Mouse (Mus musculus): ENCODE data around the gene Dchs2. TPM values are rescaled to one million over a fixed set of nuclear protein-coding genes. Genes with fewer than 3 reads are reported as not detected.

Gene Dchs2
- polyA plus RNA-seq, 2 experiments, result 1.7 to 2.1 TPM

DNA sequence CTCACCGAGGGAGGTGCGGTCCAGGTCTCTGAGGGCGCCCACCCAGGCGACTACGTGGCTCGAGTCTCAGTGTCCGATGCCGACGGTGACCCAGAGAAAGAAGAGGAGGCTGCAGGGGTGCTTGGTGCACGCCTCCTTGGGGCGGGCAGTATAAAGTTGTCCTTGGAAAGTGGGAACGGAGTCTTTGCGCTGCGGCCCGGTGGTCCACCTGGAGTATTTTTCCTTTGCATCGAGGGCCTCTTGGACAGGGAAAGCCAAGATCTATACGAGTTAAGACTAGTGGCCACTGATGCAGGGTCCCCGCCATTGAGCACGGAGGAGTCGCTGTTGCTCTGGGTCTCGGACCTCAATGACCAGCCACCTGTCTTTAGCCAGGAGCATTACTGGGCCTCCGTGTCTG is 1.4 kb downstream of the Dchs2 start:
- Histone ChIP-seq H3K4me2 (replicated peaks; ENCODE audit: low read depth, low read length, severe bottlenecking) (peak overlapping the region; percentile 97), H3K27me3 (ENCODE audit: control insufficient read depth, insufficient read depth, low read length) (peaks cover 61% of the 10 kb centered on the region), H3K4me1 (ENCODE audit: control insufficient read depth, insufficient read depth, low read length) (peaks cover 23% of the 10 kb centered on the region), H3K9ac (ENCODE audit: low read depth, low read length, severe bottlenecking) (0 out of 2 replicates have a peak overlapping the region, but pooled peaks have one; percentile 43), H3K4me3 (replicated peaks; ENCODE audit: low read length) (peak overlapping the region; percentile 49), H3K9me3 (ENCODE audit: control insufficient read depth, low read length) (no peaks in the 10 kb centered on the region), H3K27ac (replicated peaks; ENCODE audit: low read depth, low read length) (no peak overlapping the region), H3K36me3 (ENCODE audit: control insufficient read depth, insufficient read depth, low read length) (no peaks in the 10 kb centered on the region)
- 3% methylated on average over 22 of the region's 22 CpGs for WGBS
- no peak for TF ChIP-seq POLR2A (IDR thresholded peaks at IDR 0.05; ENCODE audit: borderline replicate concordance, extremely low read depth, insufficient read depth, insufficient read length)
- ATAC-seq (ENCODE audit: low FRiP score, low read depth), result no peak
- DNase-seq (ENCODE audit: low spot score), result no peak

DNA sequence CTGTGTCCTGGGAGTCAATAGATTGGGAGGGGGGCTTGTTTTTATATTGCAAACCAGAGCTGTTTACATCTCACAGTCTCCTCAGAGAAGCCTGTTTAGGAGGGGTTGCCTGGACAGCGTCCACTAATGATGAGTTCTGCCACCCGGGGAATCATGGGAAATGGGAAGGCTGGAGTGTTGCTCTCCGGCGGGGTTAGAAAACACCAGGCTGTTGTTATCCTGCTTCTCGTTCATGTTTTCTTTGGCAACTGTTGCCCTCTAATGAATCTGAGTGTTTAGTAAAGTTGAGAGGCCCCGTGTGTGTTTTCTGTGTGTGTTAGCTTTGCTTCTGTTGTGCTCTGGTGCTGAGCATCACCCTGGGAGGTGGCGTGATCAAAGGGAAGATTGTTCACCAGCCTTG is 8.7 kb downstream of the Dchs2 start:
- H3K4me3 ChIP-seq (replicated peaks; ENCODE audit: low read length), result no peak overlapping the region
- H3K27me3 ChIP-seq (ENCODE audit: control insufficient read depth, insufficient read depth, low read length), result no peaks in the 10 kb centered on the region
- 49% methylated on average over 7 of the region's 7 CpGs for WGBS
- DNase-seq (ENCODE audit: low spot score) (no peak), ATAC-seq (ENCODE audit: low FRiP score, low read depth) (no peak)
- H3K4me2 ChIP-seq (replicated peaks; ENCODE audit: low read depth, low read length, severe bottlenecking), result no peak overlapping the region
- 0 out of 2 replicates have a peak, but pooled peaks cover 4% of the 10 kb centered on the region for H3K4me1 ChIP-seq (ENCODE audit: control insufficient read depth, insufficient read depth, low read length)
- TF ChIP-seq POLR2A (IDR thresholded peaks at IDR 0.05; ENCODE audit: borderline replicate concordance, extremely low read depth, insufficient read depth, insufficient read length), result no peak
- no peak overlapping the region for H3K27ac ChIP-seq (replicated peaks; ENCODE audit: low read depth, low read length)
- no peaks in the 10 kb centered on the region for H3K9me3 ChIP-seq (ENCODE audit: control insufficient read depth, low read length)
- H3K9ac ChIP-seq (ENCODE audit: low read depth, low read length, severe bottlenecking), result no peak overlapping the region
- H3K36me3 ChIP-seq (ENCODE audit: control insufficient read depth, insufficient read depth, low read length), result no peaks in the 10 kb centered on the region

DNA sequence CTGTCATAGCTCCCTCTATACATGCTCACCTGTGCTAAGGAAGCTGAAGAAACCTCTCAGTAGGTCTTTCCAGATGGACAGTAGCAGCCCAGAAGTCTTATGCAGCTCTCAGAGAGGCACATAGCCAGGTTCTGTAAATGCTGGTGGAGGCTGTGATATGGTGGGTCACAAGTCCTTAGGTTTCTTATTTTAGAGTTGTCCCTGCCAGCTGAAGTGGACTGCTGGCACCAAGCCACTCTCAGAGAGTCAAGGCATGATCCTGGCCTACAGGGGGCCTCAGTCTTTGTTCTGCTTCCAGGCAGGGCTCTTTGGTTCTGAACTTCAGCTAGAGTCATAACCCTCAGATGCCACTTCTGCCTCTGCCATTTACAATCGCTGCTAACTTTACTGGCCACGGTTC is 11.1 kb downstream of the Dchs2 start:
- 76% methylated on average over 2 of the region's 2 CpGs for WGBS
- Histone ChIP-seq H3K4me3 (replicated peaks; ENCODE audit: low read length) (no peak overlapping the region), H3K27me3 (ENCODE audit: control insufficient read depth, insufficient read depth, low read length) (no peaks in the 10 kb centered on the region), H3K27ac (replicated peaks; ENCODE audit: low read depth, low read length) (no peak overlapping the region), H3K36me3 (ENCODE audit: control insufficient read depth, insufficient read depth, low read length) (no peaks in the 10 kb centered on the region), H3K9ac (ENCODE audit: low read depth, low read length, severe bottlenecking) (no peak overlapping the region), H3K9me3 (ENCODE audit: control insufficient read depth, low read length) (no peaks in the 10 kb centered on the region), H3K4me1 (ENCODE audit: control insufficient read depth, insufficient read depth, low read length) (0 out of 2 replicates have a peak, but pooled peaks cover 4% of the 10 kb centered on the region), H3K4me2 (replicated peaks; ENCODE audit: low read depth, low read length, severe bottlenecking) (no peak overlapping the region)
- ATAC-seq (ENCODE audit: low FRiP score, low read depth) (no peak), DNase-seq (ENCODE audit: low spot score) (no peak)
- no peak for TF ChIP-seq POLR2A (IDR thresholded peaks at IDR 0.05; ENCODE audit: borderline replicate concordance, extremely low read depth, insufficient read depth, insufficient read length)

DNA sequence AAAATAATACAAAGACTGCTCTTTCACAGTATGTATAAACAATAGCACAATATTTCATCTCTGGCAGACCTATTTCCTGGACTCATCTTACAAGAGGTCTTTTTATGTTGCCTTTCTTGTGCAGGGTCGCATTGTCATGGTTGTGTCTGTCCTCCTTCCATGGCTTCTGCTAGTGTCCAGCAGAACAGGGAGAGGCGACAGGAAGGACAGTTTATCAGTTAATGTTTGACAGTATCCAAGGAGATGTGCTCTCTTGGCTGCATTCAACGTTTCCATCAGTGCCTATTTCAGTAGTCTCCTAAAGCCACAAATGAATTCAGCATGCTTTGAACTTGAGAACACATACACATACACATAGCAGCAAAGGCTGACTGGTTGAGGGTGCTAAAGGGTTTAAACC is 17.9 kb downstream of the Dchs2 start:
- no peak for DNase-seq (ENCODE audit: low spot score)

DNA sequence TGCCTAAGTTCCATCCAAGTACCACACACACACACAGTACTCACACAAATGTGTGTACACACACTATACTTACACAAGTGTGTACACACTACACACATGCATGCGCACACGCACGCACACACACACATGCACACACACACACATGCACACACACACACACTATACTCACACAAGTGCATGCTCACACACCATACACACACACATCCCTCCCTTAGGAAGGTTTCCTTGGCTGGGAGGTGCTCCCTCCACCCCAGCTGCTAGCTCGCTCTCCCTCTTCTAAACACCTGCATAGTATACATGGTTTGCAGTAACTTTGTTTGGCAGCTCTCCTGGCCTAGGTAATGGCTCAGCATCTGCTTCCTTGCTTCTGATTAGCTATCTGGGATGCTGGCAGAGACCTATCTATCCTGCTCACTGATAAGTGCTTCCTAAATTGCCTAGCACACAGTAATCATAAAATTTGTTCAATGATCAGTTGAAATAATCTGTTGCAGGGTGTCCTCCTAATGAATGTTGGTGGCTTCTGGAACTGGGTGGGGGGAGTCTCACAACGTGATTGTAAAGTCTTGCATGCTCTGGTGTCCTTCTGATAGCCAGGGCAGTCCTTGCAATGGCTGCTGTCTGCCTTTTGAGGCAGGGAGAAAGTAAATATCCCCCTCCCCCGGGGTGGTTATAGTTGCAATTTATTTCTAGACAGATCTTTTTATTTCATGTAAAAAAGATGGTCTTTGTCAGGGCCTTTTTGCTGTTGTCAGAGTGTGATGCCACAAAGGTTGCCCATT is 19.7 kb downstream of the Dchs2 start:
- Histone ChIP-seq H3K27ac (replicated peaks; ENCODE audit: low read depth, low read length) (no peak overlapping the region), H3K36me3 (ENCODE audit: control insufficient read depth, insufficient read depth, low read length) (no peaks in the 10 kb centered on the region), H3K4me2 (replicated peaks; ENCODE audit: low read depth, low read length, severe bottlenecking) (no peak overlapping the region), H3K27me3 (ENCODE audit: control insufficient read depth, insufficient read depth, low read length) (no peaks in the 10 kb centered on the region), H3K9me3 (ENCODE audit: control insufficient read depth, low read length) (no peaks in the 10 kb centered on the region), H3K9ac (ENCODE audit: low read depth, low read length, severe bottlenecking) (no peak overlapping the region), H3K4me3 (replicated peaks; ENCODE audit: low read length) (no peak overlapping the region), H3K4me1 (ENCODE audit: control insufficient read depth, insufficient read depth, low read length) (no peaks in the 10 kb centered on the region)
- TF ChIP-seq POLR2A (IDR thresholded peaks at IDR 0.05; ENCODE audit: borderline replicate concordance, extremely low read depth, insufficient read depth, insufficient read length), result no peak
- DNase-seq (ENCODE audit: low spot score) (no peak), ATAC-seq (ENCODE audit: low FRiP score, low read depth) (no peak)
- 79% methylated on average over 6 of the region's 6 CpGs for WGBS

More for the DNA sequence above, 17.9 kb downstream of the Dchs2 start:
- no peak for TF ChIP-seq POLR2A (IDR thresholded peaks at IDR 0.05; ENCODE audit: borderline replicate concordance, extremely low read depth, insufficient read depth, insufficient read length)
- 72% methylated on average over 3 of the region's 3 CpGs for WGBS
- Histone ChIP-seq H3K4me2 (replicated peaks; ENCODE audit: low read depth, low read length, severe bottlenecking) (no peak overlapping the region), H3K9me3 (ENCODE audit: control insufficient read depth, low read length) (no peaks in the 10 kb centered on the region), H3K9ac (ENCODE audit: low read depth, low read length, severe bottlenecking) (no peak overlapping the region), H3K4me1 (ENCODE audit: control insufficient read depth, insufficient read depth, low read length) (no peaks in the 10 kb centered on the region), H3K27ac (replicated peaks; ENCODE audit: low read depth, low read length) (no peak overlapping the region), H3K27me3 (ENCODE audit: control insufficient read depth, insufficient read depth, low read length) (no peaks in the 10 kb centered on the region), H3K4me3 (replicated peaks; ENCODE audit: low read length) (no peak overlapping the region), H3K36me3 (ENCODE audit: control insufficient read depth, insufficient read depth, low read length) (no peaks in the 10 kb centered on the region)
- ATAC-seq (ENCODE audit: low FRiP score, low read depth), result no peak
